Mouse (Mus musculus) hindbrain, embryonic 10.5 days (tissue): Measurements from ENCODE around the gene Olfr986. TPM values are rescaled to one million over a fixed set of nuclear protein-coding genes. Genes with fewer than 3 reads are reported as not detected.
A peak's percentile ranks its signal among the peaks of the same experiment; 100 is the strongest.
"Not testable (repeated sequence)": the region's sequence is repeated elsewhere in the genome, so short reads cannot be mapped to it uniquely, and the experiment has no call there.

Experiments
- DNase-seq: peaks from one replicate; pipeline ENCODE4 v3.0.0-alpha.2; 2017; ENCODE audit warnings: low spot score
- H3K27ac ChIP-seq: fragments of 300-500 bp; sonication (generic); 2 replicates; pipeline ENCODE4 v1.5.1; 2016; ENCODE audit warnings: mild to moderate bottlenecking, moderate library complexity
- H3K27me3 ChIP-seq: fragments of 300-500 bp; sonication (generic); 2 replicates; pipeline ENCODE4 v1.6.1; 2016; ENCODE audit warnings: mild to moderate bottlenecking; ENCODE audit not compliant: poor library complexity, insufficient read depth, severe bottlenecking
- H3K36me3 ChIP-seq: fragments of 300-500 bp; sonication (generic); 2 replicates; pipeline ENCODE4 v1.6.1; 2016; ENCODE audit warnings: mild to moderate bottlenecking, moderate library complexity
- H3K4me1 ChIP-seq: fragments of 300-500 bp; sonication (generic); replicated peaks from 2 replicates; pipeline ENCODE4 v1.6.1; 2016; ENCODE audit warnings: mild to moderate bottlenecking
- H3K4me3 ChIP-seq: fragments of 300-500 bp; sonication (generic); 2 replicates; pipeline ENCODE4 v1.5.1; 2016; ENCODE audit warnings: mild to moderate bottlenecking, moderate library complexity
- H3K9me3 ChIP-seq: fragments of 300-500 bp; sonication (generic); 2 replicates; pipeline ENCODE4 v1.6.1; 2016; ENCODE audit warnings: mild to moderate bottlenecking, moderate library complexity
- WGBS: fragments of 180-500 bp; shearing (Covaris S2); methylation state at CpG from one replicate; pipeline ENCODE4 v1.1.7; 2016; 5-methylcytosine and 5-hydroxymethylcytosine counted together
- polyA plus RNA-seq: library from polyadenylated mRNA; unstranded; fragments of >200 nt; fragmentation: Nextera tagmentation; extraction: Ambion mirVana; gene quantifications from 2 replicates; pipeline ENCODE4 v1.2.1, GENCODE M21; 2016

The Olfr986 gene
- polyA plus RNA-seq, result not detected in 2 replicates

DNA sequence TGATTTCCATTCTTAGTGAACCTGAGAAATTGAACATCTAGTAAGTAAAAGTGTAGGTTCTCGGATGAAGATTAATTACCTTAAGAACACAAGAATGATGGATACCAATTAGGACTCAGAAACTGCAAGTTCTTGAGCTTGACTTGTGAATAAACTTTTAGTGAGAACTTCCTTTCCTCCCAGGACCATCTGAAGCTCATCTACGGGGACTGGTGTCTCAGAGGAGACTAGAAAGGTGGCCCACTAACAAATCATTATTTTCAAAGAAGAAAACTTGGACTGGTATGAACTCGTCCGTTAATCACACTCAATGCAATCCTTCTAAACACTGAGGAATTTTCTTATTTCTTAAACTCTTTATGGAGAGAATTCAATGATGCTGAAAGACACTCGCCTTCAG is at the start of gene Olfr986:
Olfr986 (plus strand) TSS at position 301 of the 400 bp plus-strand sequence.
- Histone ChIP-seq H3K4me3 (no peak within 1 kb of the TSS), H3K9me3 (no peaks in the 10 kb centered on the region), H3K27ac (no peak within 1 kb of the TSS), H3K36me3 (no peaks in the 10 kb centered on the region), H3K27me3 (no peaks in the 10 kb centered on the region), H3K4me1 (no peaks in the 10 kb centered on the region)
- WGBS, result 90% methylated on average over 5 of the region's 5 CpGs
- DNase-seq, result no peak

DNA sequence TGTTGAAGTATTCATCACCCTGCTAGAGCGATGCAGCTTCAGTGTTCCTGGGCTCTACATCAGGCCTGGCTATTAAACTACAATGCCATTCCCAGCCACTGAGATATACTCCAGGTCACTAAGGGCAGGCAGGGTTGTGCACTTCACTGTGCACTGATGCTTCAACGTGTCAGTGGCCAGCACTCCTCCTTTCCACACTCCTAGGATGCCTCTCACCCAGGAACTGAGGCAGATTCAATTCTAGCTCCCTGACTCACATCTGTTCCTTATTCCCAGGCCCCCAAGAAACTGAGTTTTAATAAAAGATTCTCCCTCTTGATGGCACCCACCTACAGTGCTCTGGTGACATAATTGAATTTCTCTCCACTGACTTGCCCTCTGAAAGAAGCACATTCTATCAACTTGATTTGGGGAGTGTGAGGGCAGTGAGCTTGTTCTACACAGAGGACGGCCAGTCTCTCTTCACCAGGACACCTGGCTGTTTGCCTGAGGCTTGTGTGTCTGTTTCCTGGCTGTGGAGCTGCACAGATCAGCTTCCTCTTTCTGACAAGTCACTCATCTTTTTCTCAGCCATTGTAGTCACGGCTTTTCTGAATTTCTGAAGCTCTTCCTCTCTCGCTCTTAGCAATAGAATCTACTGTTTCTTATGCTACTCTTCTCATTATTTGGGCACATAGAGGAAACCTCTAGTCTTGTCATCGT is 43.6 kb upstream of the Olfr986 start:
- DNase-seq, result no peak
- H3K27me3 ChIP-seq, result no peaks in the 10 kb centered on the region
- H3K9me3 ChIP-seq, result no peaks in the 10 kb centered on the region
- H3K4me3 ChIP-seq, result no peak overlapping the region
- H3K27ac ChIP-seq, result no peak overlapping the region
- H3K4me1 ChIP-seq, result no peaks in the 10 kb centered on the region
- 85% methylated on average over 6 of the region's 6 CpGs for WGBS
- H3K36me3 ChIP-seq, result no peaks in the 10 kb centered on the region

DNA sequence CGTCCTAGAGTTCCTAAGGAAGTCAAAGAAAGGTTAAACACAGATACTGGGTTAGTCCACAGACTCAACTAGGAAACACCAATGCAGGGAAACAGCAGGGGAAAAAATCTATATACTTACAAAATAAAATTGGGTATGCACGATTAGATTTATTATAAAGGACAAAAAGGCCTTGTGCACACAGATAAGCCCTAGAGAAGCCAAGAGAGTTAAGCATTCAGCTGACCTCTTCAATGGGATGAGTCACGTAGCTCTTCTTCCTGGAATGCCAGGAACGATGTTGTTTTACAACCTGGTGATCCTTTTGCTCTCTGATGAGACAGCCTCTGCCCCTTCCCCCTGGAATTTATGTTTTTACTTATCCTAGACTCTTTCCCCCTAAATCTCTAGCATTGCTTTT is 41.2 kb upstream of the Olfr986 start:
- H3K27me3 ChIP-seq, result no peaks in the 10 kb centered on the region
- 78% methylated on average over 4 of the region's 4 CpGs for WGBS

DNA sequence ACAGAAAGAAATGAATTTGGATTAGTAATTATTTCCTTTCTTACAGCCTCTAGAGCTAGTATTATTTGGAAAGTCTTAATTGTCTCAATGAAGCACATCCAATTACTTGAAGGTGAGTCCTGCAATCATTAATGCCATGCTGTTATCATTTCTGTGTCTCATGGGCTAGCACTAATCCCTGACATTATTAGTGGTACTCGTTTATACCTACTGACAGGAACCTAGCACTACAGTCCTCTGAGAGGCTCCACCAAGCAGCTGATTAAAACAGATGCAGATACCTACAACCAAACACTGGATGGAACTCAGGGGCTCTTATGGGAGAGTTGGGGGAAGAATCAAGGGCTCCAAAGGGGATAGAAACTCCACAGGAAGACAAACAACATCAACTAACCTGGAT is 39.2 kb upstream of the Olfr986 start:
- no peak overlapping the region for H3K27ac ChIP-seq
- WGBS, result 70% methylated on average over 1 of the region's 1 CpGs
- no peak for DNase-seq
- no peak overlapping the region for H3K4me3 ChIP-seq
- no peaks in the 10 kb centered on the region for H3K36me3 ChIP-seq
- no peaks in the 10 kb centered on the region for H3K4me1 ChIP-seq
- no peaks in the 10 kb centered on the region for H3K9me3 ChIP-seq
- H3K27me3 ChIP-seq, result no peaks in the 10 kb centered on the region

More for the DNA sequence above, 41.2 kb upstream of the Olfr986 start:
- Histone ChIP-seq H3K9me3 (no peaks in the 10 kb centered on the region), H3K4me3 (no peak overlapping the region), H3K36me3 (no peaks in the 10 kb centered on the region), H3K4me1 (no peaks in the 10 kb centered on the region), H3K27ac (no peak overlapping the region)
- DNase-seq, result no peak

DNA sequence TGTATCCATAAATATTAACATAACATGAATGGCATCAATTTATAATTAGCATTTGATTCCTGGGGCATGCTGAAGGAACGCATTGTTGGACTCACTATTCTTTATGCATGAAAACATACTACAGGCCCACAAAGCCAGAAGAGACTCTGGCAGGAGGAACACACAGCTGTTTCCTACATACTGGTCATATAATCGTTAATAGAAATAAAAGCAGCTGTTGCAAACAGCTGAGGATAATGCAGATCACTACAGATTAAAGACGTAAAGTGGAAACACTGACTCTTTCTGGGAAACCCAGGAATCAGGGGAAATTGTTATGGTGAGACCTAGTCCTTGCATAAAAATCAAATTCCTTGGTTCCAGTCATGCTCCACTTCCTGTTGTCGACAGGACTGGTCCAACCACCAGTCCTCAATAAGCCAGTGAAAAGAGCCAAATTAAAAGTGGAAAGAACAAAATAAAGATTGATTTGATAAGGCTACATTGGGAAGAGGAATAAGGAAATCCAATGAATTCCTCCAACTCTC is 25.5 kb upstream of the Olfr986 start:
- Histone ChIP-seq H3K36me3 (no peaks in the 10 kb centered on the region), H3K27me3 (no peaks in the 10 kb centered on the region), H3K4me3 (no peak overlapping the region), H3K9me3 (no peaks in the 10 kb centered on the region), H3K4me1 (no peaks in the 10 kb centered on the region), H3K27ac (no peak overlapping the region)
- WGBS, result 82% methylated on average over 4 of the region's 4 CpGs
- no peak for DNase-seq

DNA sequence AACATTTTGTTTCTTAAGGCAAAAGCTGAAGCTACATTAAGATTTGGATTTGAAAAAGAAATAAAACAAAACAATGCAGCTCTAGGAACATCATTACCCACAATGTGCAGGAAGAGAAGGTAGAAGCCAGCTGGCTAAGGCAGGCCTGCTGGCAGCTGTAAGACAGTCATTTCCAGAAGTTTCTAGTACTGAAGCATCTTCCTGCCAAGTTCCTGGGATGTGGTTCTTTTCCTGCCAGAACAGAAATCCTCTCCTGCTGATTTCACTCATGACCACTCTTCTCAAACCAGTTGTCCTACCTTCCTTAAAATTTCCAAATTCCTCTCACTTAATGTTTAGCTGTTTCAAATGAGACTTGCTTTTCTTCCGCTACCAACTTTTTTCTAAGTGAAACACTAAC is 14.3 kb upstream of the Olfr986 start:
- Histone ChIP-seq H3K4me3 (no peak overlapping the region), H3K36me3 (no peaks in the 10 kb centered on the region), H3K27ac (no peak overlapping the region), H3K27me3 (no peaks in the 10 kb centered on the region), H3K4me1 (no peaks in the 10 kb centered on the region), H3K9me3 (0 out of 2 replicates have a peak, but pooled peaks cover 3% of the 10 kb centered on the region)
- no peak for DNase-seq
- 94% methylated on average over 1 of the region's 1 CpGs for whole genome bisulfite sequencing

DNA sequence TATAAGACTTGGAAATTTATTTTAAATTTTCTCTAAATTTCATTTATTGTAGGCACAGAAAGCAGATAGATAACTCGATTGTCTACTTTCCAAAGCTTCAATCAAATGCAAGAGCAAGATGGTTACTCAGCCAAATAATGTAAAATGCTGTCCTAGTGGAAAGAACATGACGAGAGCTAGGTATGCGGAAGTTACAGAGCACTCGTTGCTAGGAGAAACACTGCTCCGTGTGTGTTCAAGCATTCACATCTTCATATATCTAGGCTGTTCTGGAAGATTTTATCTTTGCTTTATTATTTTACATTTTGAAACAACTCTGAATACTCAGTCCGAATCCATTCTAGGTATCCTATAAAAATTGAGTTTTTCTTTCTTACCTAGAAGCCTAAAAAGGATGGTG is 3.7 kb upstream of the Olfr986 start:
- no peak for DNase-seq
- Histone ChIP-seq H3K36me3 (no peaks in the 10 kb centered on the region), H3K9me3 (no peaks in the 10 kb centered on the region), H3K4me3 (no peak overlapping the region), H3K27ac (no peak overlapping the region), H3K27me3 (no peaks in the 10 kb centered on the region), H3K4me1 (no peaks in the 10 kb centered on the region)
- WGBS, result 84% methylated on average over 6 of the region's 6 CpGs

DNA sequence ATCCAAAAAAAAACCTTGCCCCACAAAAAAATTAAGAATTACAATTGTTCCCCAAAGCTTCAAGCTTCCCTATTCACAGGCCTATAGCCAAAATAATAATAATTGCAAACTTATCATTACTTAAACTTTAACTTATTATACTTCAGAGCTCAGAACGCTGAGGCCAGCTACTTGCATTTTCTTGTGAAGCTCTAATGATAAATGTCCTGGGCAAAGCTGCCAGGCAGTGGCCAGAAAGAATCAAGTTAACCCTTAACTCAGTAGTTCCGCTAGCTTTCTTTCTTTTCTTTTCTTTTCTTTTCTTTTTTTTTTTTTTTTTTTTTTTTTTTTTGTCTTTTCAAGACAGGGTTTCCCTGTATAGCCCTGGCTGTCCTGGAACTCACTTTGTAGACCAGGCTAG is 4.4 kb downstream of the Olfr986 start:
- not testable (repeated sequence) for H3K4me1 ChIP-seq, H3K4me3 ChIP-seq, H3K9me3 ChIP-seq, DNase-seq, H3K27me3 ChIP-seq, H3K27ac ChIP-seq, H3K36me3 ChIP-seq
- 73% methylated on average over 2 of the region's 2 CpGs for WGBS

DNA sequence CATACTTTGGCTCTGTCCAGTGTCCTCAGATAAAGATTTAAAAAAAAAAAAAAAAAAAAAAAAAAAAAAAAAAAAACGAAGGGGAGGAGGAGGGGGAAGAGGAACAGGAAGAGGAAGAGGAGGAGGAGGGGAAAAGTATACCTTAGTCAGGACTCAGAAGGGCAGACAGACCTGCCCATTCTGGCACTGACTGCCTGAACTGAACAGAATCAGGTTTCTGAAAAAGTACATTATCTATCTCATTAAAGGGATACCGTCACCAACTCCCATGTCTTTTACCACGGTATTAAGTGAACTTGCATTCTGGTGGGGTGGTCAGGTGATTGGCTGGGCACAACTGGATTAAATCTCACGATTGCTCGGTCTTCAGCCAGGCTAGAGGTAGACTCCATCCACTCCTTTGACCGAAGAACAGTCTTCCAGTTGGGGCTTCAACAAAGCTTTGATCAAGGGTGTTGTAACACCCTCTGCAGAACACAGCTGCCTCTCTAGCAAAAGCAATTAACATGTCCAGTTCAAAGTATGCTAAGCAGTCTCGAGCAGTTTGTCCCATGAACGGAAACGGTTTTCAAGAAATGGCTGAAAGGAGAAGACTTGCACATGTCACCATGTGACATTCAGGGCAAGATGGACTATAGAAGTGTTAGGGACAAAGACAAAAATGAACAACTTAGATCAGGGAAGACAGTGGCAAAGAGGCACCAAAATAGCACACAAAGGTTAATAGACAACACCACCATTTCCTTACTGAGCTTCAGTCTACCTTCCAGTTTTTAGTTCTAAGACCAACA is 10.6 kb downstream of the Olfr986 start:
- peak overlapping the region; percentile 92 for H3K27ac ChIP-seq
- H3K4me1 ChIP-seq, result peaks cover 22% of the 10 kb centered on the region
- WGBS, result 93% methylated on average over 8 of the region's 9 CpGs
- peak overlapping the region; percentile 78 for H3K4me3 ChIP-seq
- DNase-seq, result no peak
- H3K27me3 ChIP-seq, result no peaks in the 10 kb centered on the region
- H3K9me3 ChIP-seq, result no peaks in the 10 kb centered on the region
- no peaks in the 10 kb centered on the region for H3K36me3 ChIP-seq

DNA sequence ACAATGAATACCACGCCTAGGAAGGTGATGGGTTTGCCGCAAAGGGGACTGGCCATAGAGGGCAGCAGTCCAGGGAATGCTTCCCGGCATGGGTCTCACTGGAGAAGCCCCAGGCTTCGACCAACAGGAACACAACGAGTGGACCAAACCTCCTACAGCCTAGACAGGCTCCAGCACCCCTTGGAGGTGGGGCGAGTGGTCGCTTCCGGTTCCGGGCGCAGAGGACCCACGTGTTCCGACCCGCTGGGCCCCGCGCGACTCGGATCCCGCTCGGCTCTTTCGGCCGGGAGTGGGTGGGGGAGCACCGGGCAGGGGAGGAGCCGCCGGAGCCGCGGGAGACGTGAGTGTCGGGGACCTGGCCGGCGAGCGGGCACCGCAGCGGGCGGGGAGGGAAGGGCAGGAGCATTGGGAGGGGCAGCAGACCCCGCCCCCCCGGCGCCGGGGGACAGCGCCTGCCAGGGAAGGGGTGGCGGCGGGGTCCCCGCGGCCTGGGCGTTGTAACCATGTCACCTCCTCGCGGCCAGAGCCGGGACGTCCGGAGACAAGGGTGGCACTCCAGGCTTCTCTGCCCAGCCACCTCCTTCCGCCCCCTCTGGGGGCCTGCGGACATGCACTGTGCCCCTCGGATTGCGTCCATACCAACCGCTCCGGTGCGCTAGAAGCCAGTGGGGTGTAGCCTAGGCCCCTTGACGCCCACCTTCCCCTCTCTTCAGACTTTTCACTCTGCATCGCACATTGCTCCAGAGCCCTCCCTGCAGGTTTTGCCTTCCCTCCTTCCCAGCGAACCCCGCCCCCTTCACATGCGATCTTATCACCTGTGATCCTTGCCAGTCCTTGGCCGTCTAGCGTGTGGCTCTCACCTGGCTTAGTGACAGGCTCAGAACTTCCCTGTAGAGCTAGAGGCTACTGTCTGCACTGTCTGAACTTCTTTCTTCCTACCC is 11.6 kb downstream of the Olfr986 start, which contains the start of gene Zfp202:
Zfp202 (plus strand) TSS at position 219 of the 941 bp plus-strand sequence.
- Histone ChIP-seq H3K4me1 (peaks cover 22% of the 10 kb centered on the region), H3K27ac (peak within 1 kb of the TSS; percentile 92), H3K9me3 (no peaks in the 10 kb centered on the region), H3K36me3 (peaks cover 4% of the 10 kb centered on the region; the same call in 1 of the 2 replicates), H3K27me3 (no peaks in the 10 kb centered on the region), H3K4me3 (peak within 1 kb of the TSS; percentile 78)
- peak; percentile 91 for DNase-seq
- WGBS, result under 1% methylated on average over 61 of the region's 63 CpGs

DNA sequence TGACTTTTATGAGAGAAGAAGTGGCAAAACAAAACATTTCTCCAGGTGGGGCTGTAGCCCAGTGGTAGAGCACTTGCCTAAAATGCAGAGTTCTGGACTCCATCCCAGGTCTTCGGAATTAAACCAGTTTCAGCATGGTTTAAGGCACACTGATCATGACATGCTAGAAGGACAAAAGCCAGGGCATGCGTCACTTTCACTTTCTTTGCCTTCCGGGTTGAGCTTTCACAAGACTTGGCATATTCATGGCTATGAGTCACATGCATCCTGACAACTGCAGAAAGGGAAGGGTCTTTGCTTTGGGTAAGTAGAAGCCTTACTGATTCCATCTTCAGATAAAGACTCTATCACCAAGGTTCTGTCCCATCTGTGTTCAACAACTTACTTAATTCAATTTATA is 15.3 kb downstream of the Olfr986 start:
- H3K9me3 ChIP-seq, result no peaks in the 10 kb centered on the region
- no peak for DNase-seq

DNA sequence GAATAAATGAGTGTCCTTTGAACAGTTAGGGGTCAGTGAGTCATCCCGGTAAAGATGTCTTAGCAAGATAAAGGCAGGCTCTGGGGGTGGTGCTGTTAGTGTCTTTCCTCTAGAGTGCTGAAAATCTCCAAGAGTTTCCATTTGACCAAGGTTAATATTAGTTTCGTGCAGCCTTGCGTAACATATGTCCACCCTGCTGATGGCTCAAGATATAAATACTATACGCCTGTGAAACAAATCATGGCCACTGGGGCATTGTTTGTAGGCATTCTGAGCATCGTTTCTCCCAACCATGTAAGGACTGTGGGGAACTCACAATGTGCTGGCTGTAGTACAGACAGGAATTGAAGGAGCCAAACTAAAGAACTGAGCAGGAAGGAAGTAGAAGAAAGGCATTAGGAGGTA is 25.8 kb downstream of the Olfr986 start:
- Histone ChIP-seq H3K27me3 (no peaks in the 10 kb centered on the region), H3K27ac (no peak overlapping the region), H3K4me1 (no peaks in the 10 kb centered on the region), H3K4me3 (no peak overlapping the region), H3K36me3 (peaks cover 52% of the 10 kb centered on the region), H3K9me3 (no peaks in the 10 kb centered on the region)
- WGBS, result 90% methylated on average over 5 of the region's 5 CpGs
- DNase-seq, result no peak

More for the DNA sequence above, 15.3 kb downstream of the Olfr986 start:
- Histone ChIP-seq H3K36me3 (peaks cover 5% of the 10 kb centered on the region; the same call in 1 of the 2 replicates), H3K27me3 (no peaks in the 10 kb centered on the region), H3K27ac (no peak overlapping the region), H3K4me1 (peaks cover 22% of the 10 kb centered on the region), H3K4me3 (no peak overlapping the region)
- WGBS, result 95% methylated on average over 3 of the region's 3 CpGs
